Mouse (Mus musculus): ENCODE data around the gene Ric8b.

- TF ChIP-seq CTCF (IDR thresholded peaks at IDR 0.05; ENCODE audit: insufficient read depth, low read length) (no peak), POLR2A (IDR thresholded peaks at IDR 0.05; ENCODE audit: borderline replicate concordance, extremely low read depth, low read depth, low read length) (no peak)
Observed at GRCm38 (mm10) chr10:84889096-84889846, 28.1 kb upstream of the Ric8b start.

Data from lung, adult 2 months (tissue).